Mouse (Mus musculus) CD4-positive, CD25-positive, alpha-beta regulatory T cell, adult 4 months (primary cell): ENCODE data around the gene Fryl. TPM values are rescaled to one million over a fixed set of nuclear protein-coding genes. Genes with fewer than 3 reads are reported as not detected.
A peak's percentile ranks its signal among the peaks of the same experiment; 100 is the strongest.
"Not testable (repeated sequence)": the region's sequence is repeated elsewhere in the genome, so short reads cannot be mapped to it uniquely, and the experiment has no call there.

Source experiments
- ATAC-seq: one replicate; pipeline ENCODE4 v1.8.0; 2017
- polyA plus RNA-seq, 2 experiments: library from polyadenylated mRNA; unstranded; fragments of 100-300 nt; shearing (Covaris generic); gene quantifications; one replicate each; pipeline ENCODE4 v1.2.1; 2017

Gene Fryl
- polyA plus RNA-seq, 2 experiments from 2014 or later, result 101 TPM

DNA sequence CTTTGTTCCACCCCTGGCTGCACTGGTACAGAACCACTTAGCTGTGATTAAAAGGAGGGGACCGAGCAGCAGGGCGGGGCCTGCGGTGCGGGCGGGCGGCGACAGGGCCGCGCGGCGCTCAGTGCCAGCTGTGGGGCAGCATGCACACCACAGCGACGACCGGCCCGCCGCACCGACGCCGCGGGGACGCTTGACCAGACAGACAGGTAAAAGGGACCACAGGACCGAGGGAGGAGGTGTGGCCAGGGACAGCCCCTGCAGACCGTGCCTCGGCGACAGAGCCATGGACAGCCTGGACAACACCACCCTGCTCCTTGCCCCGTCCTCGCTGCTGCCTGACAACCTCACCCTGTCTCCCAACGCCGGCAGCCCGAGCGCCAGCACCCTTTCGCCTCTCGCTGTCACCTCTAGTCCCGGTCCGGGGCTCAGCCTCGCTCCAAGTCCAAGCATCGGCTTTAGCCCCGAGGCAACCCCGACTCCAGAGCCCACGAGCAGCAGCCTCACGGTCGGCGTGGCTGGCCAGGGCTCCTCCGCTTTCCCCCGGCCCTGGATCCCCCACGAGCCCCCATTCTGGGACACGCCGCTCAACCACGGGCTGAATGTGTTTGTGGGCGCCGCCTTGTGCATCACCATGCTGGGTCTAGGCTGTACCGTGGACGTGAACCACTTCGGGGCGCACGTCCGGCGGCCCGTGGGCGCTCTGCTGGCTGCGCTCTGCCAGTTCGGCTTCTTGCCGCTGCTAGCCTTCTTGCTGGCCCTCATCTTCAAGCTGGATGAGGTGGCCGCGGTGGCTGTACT lies 249.4 kb downstream of the Fryl start, which contains the start of gene Slc10a4:
Slc10a4 (plus strand) TSS at position 100 of the 798 bp plus-strand sequence.
- ATAC-seq, result no peak

DNA sequence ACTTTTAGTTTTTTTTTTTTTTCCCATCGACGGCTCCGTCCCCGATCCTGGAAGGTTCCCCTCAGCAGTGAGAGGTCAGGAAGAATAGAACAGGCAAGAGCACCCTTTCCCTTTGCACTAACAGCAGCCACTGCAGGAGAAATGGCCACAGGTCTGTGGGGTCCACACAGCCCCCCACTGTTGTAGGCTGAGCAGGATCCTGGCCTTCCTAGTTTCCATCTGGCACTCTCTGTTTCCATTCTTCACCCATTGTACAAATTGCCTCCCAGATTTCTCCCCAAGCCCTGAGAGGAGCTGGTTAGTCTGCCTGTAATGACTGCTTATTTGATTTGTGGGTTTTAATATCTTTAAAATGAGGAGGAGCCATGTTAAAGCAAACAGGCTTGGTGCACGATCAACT lies 252.4 kb downstream of the Fryl start:
- no peak for ATAC-seq

DNA sequence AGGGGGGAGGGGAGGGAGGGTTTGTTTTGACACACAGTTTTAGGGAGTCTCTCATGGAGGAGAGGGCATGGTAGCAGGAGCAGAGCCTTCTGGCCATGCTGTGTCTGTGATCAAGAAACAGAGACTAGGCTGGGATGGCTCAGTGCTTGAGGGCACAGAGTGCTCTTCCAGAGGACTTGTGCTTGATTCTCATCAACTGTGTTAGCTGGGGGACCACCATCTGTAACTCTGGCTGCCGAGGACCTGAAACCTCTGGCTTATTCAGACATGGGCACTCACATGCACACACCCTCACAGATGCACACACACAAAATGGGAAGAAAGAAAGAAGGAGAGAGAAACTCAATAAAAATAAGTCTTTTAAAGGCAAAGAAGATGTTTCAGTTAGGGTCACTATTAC lies 257.9 kb downstream of the Fryl start:
- ATAC-seq, result not testable (repeated sequence)

DNA sequence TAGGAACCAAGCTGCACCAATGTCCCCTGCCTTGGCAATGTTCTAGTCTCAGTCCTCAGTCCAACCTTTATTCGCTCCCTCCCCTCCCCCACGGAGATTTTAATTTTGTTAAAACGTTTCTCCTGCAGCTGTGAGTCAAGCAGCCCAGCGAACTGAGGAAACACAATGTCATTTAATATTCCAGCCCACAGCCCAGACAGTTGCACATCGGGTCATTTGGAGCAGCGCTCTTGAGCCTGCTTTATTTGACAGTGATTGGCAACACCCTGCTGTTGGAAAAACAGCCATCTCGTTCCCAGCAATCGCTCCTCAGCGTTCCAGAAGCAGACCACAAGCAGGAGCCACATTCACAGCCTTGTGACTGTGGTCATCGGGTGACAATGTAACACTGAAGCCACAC lies 261.0 kb downstream of the Fryl start:
- ATAC-seq, result no peak

DNA sequence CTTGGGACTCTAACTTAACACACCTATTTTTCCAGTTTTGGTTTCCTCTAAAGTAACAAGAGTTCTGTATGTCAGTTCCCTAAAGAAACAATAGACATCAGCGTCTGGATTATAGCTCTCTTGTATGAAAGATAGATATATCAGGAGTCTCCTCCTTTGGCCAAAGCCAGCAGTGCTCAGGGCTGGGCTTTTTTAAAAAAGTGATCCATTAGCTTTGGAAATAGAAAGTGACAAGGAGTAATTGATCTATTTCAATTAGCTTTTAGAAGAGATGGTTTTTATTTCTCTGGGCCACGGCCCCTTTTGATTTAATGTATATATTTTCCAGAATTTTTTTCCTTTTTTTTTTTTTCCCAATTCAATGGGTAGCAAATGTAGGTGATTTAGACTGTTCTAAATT lies 261.5 kb downstream of the Fryl start:
- ATAC-seq, result no peak

DNA sequence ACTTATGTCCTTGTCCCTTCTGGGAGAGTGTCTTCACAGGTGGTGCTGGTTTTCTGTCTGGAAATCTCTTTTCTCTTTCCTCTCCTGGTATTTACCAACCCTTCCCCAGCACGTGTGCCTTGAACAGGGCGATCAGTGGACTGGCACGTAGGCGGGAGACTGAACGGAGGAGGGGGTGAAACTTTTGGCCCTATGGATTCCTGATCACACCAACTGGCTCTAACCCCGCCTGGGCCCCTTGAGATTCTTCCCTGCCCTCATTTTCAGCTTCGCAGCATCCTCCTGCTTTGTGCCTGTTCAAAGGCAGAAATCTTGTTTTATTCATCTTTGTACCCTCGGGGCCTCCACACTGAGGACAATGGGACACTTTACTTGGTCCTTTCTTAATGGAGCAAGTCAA lies 262.0 kb downstream of the Fryl start:
- no peak for ATAC-seq

DNA sequence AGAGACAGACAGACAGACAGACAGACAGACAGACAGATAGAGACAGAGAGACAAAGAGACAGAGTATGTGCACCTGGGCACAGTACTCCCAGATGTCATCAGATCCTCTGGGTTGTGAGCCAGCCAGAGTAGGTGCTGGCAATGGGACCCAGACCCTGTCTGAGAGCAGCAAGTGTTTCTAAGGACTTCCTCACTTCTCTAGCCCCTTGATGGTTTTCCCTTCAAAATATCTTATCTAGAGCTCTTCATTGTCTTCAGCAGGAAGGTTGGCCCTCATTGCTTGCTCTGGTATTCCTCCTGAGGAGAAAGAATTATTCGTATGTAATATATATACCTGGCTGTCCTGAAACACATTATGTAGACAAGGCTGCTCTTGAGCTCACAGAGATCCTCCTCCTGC lies 263.9 kb downstream of the Fryl start:
- no peak for ATAC-seq

DNA sequence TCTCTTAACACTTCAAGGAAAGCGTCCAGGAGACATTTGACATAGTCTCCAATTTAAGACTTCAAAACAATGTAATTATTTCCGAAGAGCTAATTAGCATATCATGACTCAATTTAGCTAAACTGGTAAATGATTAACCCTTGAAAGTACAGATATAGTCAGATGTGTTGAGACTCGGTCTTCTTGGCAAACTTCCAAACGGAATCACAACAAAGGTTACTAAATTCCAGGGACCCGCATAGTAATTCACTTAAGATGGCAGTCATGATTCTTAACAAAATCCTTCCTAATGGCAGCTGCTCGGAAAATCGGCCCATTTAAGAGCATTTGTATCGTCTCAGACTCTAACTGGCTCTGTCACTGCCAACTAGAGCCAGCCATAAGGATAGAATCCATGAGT lies 266.7 kb downstream of the Fryl start:
- no peak for ATAC-seq

DNA sequence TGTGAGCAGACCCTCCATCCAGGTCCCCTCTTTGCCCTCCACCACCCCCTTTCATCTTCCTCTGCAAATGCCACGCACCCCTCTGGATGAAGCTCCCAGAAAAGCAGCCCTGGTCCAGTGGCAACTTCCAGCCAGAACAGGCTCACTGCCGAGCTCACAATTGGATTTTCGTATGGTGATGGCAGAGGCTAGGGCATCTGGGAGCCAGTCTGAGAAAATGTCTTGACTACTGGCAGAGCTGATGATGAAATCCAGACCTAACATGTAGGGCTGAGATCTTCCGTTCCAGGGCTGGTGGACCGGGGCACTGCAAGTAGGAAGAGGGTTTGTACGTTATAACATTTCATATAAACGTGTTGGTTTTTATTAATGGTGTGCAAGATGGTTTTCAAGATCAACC lies 268.6 kb downstream of the Fryl start:
- ATAC-seq, result no peak

DNA sequence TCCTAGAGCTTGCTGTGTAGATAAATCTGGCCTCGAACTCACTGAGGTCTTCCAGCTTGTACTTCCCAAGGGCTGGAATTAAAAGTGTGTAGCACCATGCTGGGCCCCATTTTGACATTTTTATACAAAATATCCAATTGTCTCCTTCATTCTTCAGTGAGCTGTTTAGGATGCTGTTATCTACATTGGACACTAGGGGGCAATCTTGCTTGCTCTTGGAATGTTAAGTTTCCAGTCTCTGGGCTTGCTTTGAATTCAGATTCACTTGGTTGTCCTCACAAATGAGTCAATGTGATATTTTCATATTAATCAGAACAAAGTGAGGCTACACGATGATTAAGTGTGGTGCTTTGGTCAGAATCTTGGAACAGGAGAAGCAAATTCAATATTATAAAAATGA lies 272.3 kb downstream of the Fryl start:
- ATAC-seq, result peak; percentile 70

DNA sequence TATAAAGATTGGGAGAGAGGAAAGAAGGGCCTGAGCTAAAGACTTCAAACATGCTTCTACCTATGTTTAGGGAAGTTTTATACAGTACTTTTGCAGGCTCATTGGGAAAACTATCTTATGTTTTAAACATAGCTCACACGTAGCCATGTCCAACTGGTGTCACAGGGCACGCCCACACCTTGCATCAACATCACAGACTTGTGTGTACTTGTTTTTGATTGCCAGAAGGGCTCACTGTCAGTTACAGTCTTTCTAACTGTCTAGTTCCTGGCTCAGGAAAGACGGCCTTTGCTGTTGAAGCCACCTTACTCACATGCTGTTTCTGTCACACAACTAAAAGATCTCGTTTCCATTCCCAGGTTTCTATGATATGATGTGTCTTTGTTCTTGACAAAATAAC lies 279.9 kb downstream of the Fryl start:
- no peak for ATAC-seq

DNA sequence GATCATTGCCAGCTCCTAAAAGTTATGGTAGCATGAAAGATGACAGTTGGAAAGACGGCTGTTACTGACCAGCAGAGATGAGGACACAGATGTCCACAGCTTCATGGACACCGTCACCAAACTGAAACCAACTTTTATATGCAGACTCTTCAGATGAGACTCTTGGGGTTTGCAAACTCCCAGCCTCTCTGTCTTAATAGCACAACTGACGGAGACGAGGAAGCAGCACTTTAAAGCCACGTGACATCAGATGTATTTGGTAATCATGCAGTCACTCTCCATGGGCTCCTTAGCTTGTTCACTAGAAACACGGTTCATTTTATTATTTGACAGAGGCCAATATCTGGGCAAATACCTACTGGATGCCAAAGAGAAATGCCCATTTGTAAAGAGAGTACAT lies 280.4 kb downstream of the Fryl start:
- ATAC-seq, result no peak

DNA sequence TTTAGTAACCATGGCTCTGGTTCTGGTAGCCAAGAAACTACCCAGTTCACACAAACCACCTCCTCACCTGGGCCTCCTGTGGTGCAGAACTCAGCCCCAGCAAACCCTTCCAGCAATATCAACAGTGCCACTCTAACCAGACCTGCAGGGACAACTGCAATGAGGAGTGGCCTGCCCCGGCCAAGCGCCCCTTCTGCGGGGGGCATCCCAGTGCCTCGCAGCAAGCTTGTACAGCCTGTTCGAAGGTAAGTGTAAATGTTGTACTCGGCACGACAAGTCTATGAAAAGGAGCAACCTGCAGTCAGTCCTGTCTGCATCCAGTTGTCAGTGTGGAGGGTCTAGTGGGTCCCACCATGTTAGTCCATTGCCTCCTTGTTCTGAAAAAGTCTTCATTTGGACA lies 281.8 kb downstream of the Fryl start, which contains the start of gene Gm10135:
Gm10135 (minus strand) TSS at position 101 of the 400 bp plus-strand sequence.
- ATAC-seq, result no peak

DNA sequence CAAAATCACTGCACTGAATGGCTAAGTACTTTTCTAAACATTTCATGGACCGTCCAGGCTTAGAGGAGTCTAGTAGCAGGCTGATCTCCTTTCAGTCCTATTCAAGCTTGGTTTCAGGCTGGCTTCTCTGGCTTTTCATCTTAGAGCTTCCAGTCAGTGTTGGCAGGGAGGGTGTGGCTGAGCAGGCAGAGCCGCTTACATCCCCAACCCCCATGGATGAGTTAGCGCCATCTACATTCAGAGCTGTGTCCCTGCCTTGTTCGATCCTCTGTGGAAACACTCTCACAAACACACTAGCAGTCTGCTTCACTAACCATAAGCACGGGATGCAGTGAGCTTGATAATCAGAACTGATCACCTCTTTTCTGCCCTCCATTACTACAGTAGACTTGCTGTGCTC lies 283.5 kb downstream of the Fryl start:
- no peak for ATAC-seq

DNA sequence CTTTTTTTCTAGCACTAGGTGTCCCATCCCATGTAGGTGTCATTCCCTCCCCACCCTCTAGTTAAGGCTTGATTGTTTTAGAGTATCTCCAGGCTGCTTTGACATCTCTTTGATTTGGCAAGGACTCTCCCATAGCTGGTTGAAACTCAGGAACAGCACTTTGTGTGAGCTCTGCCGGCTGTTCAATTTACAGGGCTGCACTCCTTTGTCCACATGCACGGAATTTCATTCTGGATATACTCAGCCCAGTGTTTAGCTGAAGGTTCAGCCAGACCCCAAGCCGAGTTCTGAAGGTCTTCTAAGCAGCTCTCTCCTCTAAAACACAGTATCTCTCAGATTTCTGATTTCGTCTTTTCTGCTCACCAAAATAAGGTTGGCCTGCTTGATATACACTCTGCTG lies 284.0 kb downstream of the Fryl start:
- no peak for ATAC-seq

Other genes starting within 250 kb of the Fryl start
- not detected for gene Slc10a4, start 249.7 kb downstream of the Fryl start, polyA plus RNA-seq
- gene Ociad1, start 36.2 kb upstream of the Fryl start, polyA plus RNA-seq, result 100 to 1,000 TPM; 171 to 260 TPM
- gene Ociad2, start 84.4 kb upstream of the Fryl start, polyA plus RNA-seq, result under 1 TPM; 0.80 to 0.96 TPM
- not detected for gene Cwh43, start 149.5 kb upstream of the Fryl start, polyA plus RNA-seq
- gene Dcun1d4, start 224.4 kb upstream of the Fryl start, polyA plus RNA-seq, result 10 to 100 TPM; 14.7 to 15.1 TPM